Mouse (Mus musculus) WW6 (cell line): ENCODE data around the gene Trappc10.

Source experiments
- DNase-seq: peaks from one replicate; pipeline ENCODE4 v3.0.0-alpha.2; 2013; ENCODE audit warnings: low read depth, low spot score

Trappc10 gene

DNA sequence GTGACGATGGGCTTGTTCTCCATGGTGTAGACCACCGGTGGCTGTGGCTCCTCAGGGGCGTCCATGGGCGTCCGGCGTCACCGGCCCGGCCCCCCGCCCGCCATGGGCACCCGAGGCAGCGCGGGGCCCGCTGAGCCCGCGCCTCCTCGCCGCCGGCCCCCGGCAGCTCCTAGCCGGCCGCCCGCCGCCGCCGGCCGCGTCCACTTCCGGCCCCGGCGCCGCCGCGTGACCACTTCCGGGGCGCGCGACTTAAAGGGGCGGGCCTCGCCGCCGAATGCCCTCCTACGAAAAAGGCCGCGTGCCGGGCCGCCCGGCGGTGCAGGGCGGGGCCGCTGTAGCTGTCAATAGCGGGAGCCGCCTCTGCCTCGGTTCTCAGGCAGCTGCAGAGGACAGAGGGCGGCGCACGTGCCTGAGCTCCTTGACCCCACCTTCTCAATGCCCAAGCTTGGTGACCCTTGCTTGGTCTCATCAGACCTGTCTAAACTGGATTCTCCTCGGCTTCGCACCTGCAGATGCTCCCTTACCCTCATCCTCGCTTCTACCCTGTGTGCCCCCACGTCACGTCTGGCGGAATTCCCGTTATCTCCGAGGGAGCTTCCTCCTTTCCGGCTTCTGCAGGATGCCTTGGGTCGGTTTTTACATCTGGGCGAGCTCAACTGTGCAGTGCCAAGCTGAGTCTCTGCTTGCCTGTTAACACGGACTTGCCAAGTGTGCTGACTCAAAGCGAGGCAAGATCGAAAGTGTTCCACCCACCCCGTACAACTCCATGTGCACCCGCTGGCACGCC, at the start of gene Trappc10:
Trappc10 (minus strand) TSS at position 204 of the 787 bp plus-strand sequence.
- no peak for DNase-seq

DNA sequence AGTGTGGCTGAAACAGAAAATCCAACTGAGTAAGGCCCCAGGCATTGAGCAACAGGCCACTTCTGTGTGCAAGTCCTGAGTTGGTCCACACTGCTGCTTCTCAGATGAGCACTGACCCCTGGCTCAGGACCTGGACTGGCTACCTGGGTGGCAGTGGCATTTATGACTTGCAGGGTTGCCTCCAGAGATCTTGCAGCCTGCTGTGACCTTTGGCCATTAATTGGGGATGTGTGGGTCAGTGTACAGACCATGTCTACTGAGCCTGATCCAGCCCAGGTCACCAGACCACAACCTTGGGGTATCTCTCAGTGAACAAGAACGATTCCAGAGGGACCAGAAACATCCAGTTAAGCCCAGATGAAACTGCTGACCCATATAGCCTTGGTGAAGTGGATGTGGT, 49.1 kb upstream of the Trappc10 start:
- DNase-seq, result no peak

DNA sequence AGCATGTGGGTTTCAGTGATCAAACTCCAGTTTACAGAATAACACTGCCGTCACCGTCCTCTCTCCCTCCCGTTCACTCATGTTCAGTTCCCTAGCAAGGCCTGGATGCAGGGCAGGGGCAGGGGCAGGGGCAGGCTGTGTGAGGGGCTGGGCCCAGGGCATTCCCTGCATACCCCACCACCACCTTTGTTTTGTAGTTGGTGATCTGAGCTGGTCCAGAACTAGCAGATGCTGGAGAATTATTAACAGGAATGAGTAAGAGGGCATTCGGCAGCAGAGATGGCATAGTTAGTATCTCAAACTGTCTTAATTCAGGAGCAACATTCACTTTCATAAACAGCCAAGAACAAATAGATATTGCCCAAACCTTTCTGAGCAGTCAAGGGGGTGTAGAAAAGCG, 47.9 kb upstream of the Trappc10 start:
- DNase-seq, result no peak

DNA sequence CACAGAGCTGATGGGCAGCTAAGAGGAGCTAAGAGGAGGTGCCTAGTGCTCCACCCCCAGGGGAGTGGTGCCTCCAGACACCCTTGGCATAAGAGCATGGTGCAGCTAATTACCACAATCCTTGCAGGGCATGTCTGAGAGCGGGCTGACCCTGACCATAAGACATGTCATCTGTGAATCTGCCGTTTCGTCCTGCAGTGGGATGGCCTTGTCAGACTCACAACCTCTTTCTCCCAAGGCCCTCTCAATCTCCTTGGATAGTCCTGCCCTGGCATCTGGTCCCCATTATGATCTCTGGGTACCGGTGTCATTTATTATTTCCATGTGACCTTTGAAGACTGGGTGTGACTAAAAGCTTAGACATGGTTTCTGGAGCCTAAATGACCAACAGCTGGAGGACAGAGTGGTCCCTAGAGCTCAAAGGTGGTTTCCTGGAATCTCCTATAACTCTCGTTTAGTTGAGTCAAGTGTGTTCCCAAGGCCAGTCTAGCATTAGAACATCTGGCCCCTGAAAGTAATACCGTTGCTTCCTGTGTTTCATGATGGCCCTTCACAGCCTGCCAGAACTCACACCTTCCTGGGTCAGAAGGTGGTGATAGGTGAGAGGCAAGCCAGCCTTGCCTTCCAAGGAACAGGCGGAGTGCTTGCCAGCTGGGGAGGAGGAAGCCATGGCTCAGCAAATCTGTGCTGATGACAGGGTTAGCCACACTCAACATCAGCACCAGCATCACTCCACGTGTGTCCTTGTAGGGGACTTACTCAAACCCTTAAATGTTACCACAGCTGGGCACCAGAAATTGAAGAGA, 46.5 kb upstream of the Trappc10 start:
- no peak for DNase-seq

DNA sequence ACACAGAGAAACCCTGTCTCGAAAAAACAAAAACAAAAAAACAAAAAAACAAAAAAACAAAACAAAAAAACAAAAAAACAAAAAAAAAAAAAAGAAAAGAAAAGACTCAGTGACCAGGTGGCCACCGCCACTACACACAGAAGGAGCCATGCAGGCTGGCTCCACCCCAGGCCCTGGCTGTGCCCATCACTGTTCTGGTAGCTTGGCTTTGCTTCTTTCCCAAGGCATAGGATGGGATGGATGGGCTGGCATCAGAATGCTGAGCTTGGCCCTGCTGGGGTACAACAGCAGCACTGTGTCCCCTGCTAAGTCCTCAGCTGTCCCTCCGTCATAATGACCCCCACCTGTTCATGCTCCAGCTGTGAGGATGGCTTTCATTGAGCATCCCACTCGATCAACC, 44.5 kb upstream of the Trappc10 start:
- DNase-seq, result no peak

DNA sequence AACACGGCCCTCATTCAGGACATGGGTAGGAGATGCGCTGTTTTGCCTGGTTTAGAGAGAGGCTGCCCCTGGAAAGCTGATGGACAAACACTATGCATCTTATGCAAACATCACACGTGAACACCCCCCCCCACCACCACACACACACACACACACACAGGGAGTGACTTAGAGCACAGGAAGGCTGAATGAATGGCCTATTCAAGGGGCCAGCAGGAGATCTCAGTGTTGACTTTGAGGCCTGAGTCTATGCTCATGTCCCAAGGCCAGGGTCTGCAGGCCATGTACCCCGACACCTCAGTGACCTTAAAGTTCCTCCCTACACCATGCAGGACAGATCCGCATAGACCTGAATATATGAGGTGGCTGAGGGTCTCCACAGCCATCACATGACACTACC, 43.7 kb upstream of the Trappc10 start:
- no peak for DNase-seq

DNA sequence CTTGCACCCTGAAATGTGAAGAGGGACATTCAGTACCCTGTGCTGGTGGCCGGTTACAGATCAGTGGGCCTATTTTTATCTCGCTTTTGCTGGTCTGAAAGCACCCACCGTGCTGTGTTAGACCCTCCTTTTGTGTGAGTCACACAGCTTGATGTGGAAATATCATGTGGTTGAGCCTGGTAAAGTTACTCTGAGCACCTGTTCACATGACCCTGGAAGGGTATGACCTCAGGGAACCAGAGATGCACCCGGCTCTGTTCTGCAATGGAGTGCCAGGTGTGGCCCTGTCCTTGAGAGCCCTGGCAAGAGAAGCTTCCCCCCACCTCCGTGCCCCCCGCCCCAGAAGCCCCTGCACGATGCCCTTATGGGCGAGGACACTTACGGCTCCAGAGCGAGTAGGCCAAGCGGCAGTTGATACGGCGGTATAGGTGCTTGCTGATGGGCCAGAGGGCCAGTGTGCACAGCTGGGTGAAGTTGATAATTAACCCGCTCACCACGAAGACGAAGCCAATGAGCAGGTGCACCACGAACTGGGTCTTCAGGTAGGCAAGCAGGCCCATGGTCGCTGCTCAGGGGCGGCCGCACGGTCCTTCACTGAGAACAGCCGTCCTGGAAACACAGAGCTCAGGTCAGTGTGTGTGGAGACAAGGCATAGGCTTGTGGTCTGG, 43.2 kb upstream of the Trappc10 start:
- no peak for DNase-seq

DNA sequence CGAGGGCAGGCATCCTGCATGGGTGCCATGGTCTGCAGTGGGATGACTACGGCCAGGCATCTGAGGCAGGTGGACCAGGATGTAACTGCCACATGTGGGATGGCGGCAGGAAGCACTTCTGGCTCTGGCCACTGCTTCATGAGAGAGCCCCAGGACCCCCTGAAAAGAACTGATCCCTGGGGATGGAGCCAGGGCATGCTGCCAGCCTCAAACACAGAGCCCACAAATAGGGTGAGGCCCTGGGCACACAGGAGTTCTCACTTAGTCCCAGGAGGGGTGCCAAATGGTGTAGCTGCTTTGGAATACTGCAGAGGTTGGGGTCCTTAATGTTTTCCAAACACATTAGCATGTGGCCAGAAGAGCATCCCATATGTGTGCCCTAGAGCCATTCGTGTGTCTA, 41.5 kb upstream of the Trappc10 start:
- DNase-seq, result no peak

DNA sequence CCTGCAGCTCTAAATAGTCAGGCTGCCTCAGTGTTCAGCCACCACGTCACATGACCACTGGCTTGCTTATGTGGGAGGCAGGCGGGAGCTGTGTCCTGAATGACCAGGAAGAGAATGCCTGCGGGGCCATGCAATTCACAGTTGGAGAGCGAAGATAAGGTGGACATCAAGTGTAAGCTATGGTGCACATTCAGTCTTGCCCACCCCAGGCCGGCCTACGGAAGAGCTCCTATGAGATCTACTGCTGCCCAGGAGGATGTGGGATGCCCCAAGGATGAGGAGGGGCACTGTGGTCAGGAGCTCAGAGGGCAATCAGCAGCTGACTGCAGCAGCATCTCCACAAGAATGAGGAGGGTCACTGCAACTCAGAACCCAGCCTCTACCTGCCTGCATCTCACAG, 41.0 kb upstream of the Trappc10 start:
- DNase-seq, result no peak

DNA sequence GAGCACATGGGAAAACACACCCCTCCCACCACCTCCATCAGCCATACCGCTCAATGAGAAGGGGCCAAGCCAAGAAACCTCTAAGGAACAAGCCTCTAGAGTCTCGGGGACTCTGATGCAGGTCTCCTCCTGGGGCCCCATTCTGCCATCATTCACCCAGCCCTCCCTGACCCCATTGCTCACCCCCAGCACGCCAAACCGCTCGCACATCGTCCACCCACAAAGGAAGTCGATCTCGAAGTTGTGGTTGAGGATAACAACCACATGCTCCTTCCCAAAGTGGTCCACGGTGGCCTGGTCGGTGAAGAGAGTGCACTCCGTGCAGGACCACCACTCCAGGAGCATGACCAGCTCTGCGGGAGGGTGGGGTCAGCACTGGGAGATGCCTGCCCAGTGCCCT, 40.4 kb upstream of the Trappc10 start:
- no peak for DNase-seq

DNA sequence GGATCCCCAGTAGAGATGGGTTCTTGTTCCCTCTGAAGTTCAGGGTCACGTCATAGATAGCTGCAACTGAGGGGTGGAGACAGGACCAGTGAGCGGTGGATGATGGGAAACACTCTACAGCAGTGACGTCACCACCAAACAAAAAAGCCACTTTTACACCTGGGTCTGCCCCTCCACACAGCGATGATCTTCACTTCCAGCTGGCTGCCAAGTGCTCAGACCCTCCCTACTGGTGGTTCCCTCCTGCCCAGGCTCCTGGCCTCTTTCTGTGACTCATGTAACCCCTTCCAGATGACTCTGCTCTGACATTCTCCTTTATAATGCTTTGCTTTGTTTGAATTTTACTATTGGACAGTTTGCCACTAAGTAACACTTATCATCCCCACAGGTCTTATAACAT, 38.0 kb upstream of the Trappc10 start:
- no peak for DNase-seq

DNA sequence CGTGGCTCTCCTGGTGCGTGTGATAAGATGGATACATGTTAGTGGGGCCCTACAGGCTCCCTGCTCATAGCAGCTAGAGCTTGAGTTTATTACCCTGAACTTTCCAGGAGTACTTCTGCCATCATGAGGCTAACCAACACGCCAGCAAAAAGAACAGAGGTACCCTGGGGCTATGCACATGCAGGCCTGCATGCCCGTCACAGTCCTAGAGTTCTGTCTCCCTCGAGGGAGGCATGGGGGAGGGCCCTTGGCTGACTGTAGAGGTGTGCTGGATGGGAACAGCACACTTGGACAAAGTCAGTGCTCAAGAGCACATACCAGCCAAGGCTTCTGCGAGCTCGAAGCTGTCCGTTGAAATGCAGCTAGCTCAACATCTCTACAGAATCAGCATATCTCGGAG, 36.0 kb upstream of the Trappc10 start:
- no peak for DNase-seq

DNA sequence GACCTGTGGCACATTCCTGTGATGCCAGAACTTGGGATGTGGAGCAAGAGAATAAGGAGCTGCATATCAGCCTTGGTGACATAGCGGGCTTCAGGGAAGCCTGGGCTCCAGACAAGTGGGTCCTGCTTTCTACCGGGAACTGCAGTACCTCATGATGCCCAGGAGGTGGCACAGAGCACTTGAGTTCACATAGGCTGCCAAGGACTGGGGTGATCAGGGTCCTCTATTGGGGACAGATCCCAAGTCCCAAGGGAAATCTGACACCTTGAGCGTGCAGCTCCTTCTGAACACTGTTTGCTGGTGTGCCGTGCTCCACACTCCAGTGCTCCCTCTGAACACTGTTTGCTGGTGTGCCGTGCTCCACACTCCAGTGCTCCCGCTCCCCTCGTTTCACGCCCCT, 34.8 kb upstream of the Trappc10 start:
- no peak for DNase-seq

DNA sequence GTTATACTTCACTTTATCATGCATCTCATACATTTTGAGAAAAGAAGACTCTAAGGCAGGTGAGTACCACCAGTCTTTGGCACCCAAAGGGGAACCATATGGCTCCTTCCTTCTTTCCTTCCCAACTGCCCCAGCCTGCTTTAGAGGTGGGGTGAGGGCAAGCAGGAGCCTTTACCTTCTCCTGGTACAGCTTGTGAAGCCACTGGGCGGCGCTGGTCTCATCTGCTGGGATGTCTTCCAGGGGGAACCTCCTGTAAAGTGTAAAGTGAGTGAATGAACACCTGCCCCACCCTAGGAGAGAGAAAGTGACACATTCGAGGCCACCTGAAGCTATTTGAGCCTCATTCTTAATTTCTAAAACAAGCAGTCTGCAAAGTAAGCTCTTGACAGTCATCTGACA, 33.4 kb upstream of the Trappc10 start:
- no peak for DNase-seq

DNA sequence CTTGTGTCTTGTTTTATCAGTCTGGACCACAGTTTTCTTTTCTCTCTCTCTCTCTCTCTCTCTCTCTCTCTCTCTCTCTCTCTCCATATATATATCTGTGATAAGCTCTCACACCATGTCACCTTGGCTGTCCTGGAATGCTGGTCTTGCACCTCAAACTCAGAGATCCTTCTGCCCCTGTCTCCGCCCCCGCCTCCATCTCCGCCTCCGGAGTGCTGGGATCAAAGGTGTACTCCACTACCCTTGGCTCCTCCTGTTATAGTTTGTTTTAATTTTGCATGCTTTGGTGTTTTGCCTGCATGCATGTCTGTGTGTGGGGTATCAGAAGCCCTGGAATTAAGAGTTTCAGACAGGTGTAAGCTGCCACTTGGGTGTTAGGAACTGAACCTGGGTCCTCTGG, 31.8 kb upstream of the Trappc10 start:
- DNase-seq, result no peak

DNA sequence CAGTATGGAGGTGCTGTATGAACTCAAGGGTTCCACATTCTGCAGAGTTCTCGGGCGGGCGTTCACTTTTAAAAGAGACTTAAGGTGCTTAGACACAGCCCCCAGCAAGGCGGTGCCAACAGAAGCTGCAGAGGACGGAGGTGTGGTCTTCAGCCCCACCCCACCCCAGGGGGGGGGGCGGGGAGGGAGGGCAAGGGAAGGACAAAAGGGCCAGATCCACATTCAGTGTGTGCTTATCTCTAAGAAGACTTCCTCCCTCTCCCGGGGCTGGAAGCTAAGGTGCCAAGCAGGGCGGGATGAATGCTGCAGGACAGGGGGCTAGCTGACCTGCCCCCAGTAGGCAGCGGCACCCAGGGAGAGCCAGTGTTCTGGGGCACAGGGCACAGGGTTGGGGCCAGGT, 28.5 kb upstream of the Trappc10 start:
- DNase-seq, result no peak

DNA sequence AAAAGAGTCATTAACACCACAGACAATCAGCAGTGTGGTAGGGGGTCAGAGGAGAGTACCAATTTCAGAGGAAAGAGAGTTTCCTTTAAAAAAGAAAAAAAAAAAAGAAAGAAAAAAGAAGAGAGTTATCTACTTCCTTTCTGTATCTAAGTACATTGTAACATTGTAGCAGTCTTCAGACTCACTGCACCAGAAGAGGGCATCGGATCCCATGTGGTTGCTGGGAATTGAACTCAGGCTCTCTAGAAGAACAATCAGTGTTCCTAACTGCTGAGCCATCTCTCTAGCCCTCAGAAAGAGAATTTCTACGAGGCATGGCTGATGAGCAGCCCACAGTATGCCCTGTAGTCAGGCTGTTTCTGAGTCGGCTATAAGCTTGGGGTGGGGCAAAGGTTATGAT, 21.4 kb upstream of the Trappc10 start:
- DNase-seq, result no peak

DNA sequence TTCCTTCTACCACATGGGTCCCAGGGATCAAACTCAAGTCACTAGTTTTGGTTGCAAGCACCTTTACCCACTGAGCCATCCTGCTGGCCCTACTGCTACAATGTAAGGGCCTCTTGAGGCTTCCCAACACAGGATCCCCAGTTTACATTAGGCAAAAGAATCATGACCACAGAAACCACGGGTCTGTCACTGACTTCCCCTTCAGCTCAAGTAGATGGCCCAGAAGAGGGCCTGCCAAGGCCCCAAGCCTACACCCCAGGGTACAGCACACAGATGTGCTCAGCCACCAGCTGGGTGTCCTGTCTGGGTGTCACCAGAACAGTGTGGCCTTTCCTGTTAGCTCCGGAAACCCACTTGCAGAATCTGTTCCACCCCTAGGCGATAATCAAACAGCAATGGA, 20.3 kb upstream of the Trappc10 start:
- no peak for DNase-seq

DNA sequence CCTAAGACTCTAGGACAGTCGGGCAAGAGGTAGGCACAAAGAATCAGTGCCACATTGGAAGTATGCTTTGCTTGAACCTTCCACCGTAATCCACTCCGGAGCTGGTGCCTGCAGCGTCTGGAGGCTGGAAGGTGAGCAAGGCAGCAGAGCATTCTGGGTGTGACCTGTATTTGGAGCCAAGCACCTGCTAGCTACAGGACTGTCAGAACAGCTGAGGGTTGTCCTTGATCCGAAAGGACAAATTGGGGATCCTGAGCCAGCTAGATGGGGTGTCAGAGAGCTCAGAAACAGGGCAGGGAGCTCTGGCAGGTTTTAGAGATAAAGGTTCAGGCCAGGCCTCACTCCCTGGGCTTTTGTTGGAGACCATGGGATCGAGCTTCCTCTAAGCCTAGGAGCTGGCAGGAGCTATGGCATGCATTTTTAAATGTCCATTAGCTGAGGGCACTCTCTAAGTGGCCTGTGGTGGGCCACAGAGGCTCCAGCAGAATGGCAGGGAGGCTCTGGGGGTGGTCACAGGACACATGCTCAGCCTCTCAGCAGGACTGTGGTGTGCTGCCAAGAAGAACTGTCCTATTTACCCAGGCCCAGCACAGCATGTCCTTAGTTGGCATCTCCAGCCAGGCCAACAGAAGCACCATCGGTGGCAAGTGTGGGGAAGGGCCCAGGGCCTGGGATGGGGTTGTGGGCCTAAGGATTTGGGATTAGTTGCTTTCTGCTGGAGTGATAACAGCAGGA, 16.6 kb upstream of the Trappc10 start:
- no peak for DNase-seq

DNA sequence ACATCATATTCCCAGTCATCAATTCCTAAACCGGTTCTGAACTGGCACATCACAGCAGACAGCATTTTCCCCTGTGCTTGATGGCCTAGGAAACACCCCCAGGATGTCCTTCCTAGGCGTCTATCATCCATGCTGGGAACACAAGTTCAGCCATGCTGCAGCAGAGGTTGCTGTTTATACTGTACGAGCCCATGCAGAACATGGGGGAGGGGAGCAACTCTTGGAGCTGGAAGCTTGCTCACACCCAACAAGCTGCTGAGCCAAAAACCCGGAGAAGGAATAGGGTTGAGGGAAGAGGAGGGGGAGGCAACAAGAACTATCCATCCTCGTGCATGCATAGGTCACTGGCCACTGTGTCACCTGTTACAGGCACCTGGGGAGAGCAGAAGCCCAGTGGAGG, 15.9 kb upstream of the Trappc10 start:
- no peak for DNase-seq

DNA sequence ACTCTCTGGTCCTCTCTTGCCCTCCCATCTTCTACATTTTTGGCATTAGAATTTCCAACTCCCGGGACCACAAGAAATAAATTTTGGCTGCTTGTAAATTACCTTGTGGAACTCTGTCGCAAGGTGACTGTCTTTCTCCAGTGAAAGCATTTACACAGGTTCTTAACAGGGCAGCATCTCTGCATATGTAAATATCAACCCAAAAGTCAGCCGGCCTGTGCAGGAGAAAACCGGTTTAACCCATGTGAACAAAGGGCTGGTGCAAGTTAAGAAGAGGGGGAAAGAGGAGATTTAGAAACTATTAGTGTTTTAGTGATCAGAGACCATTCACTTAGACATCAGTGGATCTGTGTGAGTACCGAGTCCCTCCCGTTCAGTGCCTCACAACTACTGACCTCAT, 15.3 kb upstream of the Trappc10 start:
- DNase-seq, result no peak

DNA sequence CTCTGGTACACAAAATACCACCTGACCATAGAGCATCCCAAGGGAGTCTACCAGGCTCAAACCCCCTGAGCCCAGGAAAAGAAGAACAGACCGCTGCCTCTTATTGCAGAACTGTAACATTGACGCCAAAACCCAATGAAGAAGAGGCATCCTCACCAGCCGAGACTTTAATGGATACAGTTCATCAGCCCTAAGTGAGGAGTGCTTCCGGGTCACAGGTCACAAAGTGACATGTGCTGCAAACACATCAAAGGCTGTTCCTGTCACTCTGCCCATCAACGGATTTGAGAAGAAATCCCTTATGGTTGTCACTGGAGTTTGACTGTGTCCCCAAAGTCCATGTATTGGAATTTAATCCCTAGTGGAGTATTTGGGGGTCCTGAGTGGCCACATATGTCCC, 14.8 kb upstream of the Trappc10 start:
- DNase-seq, result no peak
